Mouse (Mus musculus): ENCODE results near the gene Tnfsf13b. TPM values are rescaled to one million over a fixed set of nuclear protein-coding genes. Genes with fewer than 3 reads are reported as not detected.

Gene Tnfsf13b
- polyA plus RNA-seq, 1 experiment from 2014 or later, result 0.15 TPM

- 70% methylated on average over 7 of the region's 7 CpGs for WGBS (ENCODE audit: insufficient replicate concordance)
- Histone ChIP-seq H3K4me1 (no peaks in the 10 kb centered on the region), H3K27ac (no peak overlapping the region), H3K4me3 (no peak overlapping the region), H3K9ac (no peak overlapping the region), H3K4me2 (no peak overlapping the region), H3K27me3 (replicated peaks) (peaks cover 27% of the 10 kb centered on the region), H3K36me3 (no peaks in the 10 kb centered on the region), H3K9me3 (replicated peaks) (no peaks in the 10 kb centered on the region)
- no peak for ATAC-seq
Measured at GRCm38 (mm10) chr8:10004115-10004514, 2.2 kb upstream of the Tnfsf13b start.

GRCm38 (mm10) chr8:10006986-10007659 is 856 bp downstream of the Tnfsf13b start:
- Histone ChIP-seq H3K4me2 (peak overlapping the region; percentile 55), H3K4me3 (peak overlapping the region; percentile 26), H3K4me1 (no peaks in the 10 kb centered on the region), H3K9ac (no peak overlapping the region), H3K27me3 (replicated peaks) (peaks cover 27% of the 10 kb centered on the region), H3K9me3 (replicated peaks) (no peaks in the 10 kb centered on the region), H3K36me3 (no peaks in the 10 kb centered on the region), H3K27ac (no peak overlapping the region)
- no peak for ATAC-seq
- WGBS (ENCODE audit: insufficient replicate concordance), result 8% methylated on average over 29 of the region's 29 CpGs

- H3K9ac ChIP-seq, result no peak overlapping the region
- H3K27ac ChIP-seq, result no peak overlapping the region
- WGBS (ENCODE audit: insufficient replicate concordance), result 36% methylated on average over 6 of the region's 6 CpGs
- peaks cover 27% of the 10 kb centered on the region for H3K27me3 ChIP-seq (replicated peaks)
- ATAC-seq, result no peak
- H3K36me3 ChIP-seq, result no peaks in the 10 kb centered on the region
- H3K4me3 ChIP-seq, result no peak overlapping the region
- no peak overlapping the region for H3K4me2 ChIP-seq
- H3K9me3 ChIP-seq (replicated peaks), result no peaks in the 10 kb centered on the region
- no peaks in the 10 kb centered on the region for H3K4me1 ChIP-seq
Measured at GRCm38 (mm10) chr8:10007660-10008028, 1.4 kb downstream of the Tnfsf13b start.

- no peaks in the 10 kb centered on the region for H3K27me3 ChIP-seq (replicated peaks)
- H3K4me1 ChIP-seq, result no peaks in the 10 kb centered on the region
- H3K4me3 ChIP-seq, result no peak overlapping the region
- no peak overlapping the region for H3K9ac ChIP-seq
- no peak overlapping the region for H3K27ac ChIP-seq
- no peaks in the 10 kb centered on the region for H3K9me3 ChIP-seq (replicated peaks)
- no peak overlapping the region for H3K4me2 ChIP-seq
- ATAC-seq, result no peak
- no peaks in the 10 kb centered on the region for H3K36me3 ChIP-seq
- WGBS (ENCODE audit: insufficient replicate concordance), result 54% methylated on average over 1 of the region's 1 CpGs
Measured at GRCm38 (mm10) chr8:10016252-10016651, 10.0 kb downstream of the Tnfsf13b start.

GRCm38 (mm10) chr8:10017231-10017630 is 11.0 kb downstream of the Tnfsf13b start:
- H3K27me3 ChIP-seq (replicated peaks), result no peaks in the 10 kb centered on the region
- no peak overlapping the region for H3K9ac ChIP-seq
- WGBS (ENCODE audit: insufficient replicate concordance), result 78% methylated on average over 3 of the region's 3 CpGs
- H3K27ac ChIP-seq, result no peak overlapping the region
- H3K4me1 ChIP-seq, result no peaks in the 10 kb centered on the region
- H3K4me2 ChIP-seq, result no peak overlapping the region
- no peaks in the 10 kb centered on the region for H3K9me3 ChIP-seq (replicated peaks)
- H3K4me3 ChIP-seq, result no peak overlapping the region
- H3K36me3 ChIP-seq, result no peaks in the 10 kb centered on the region
- no peak for ATAC-seq

- no peak overlapping the region for H3K4me2 ChIP-seq
- no peak overlapping the region for H3K9ac ChIP-seq
- no peak overlapping the region for H3K27ac ChIP-seq
- no peaks in the 10 kb centered on the region for H3K4me1 ChIP-seq
- no peaks in the 10 kb centered on the region for H3K27me3 ChIP-seq (replicated peaks)
- H3K36me3 ChIP-seq, result no peaks in the 10 kb centered on the region
- no peak overlapping the region for H3K4me3 ChIP-seq
- ATAC-seq, result no peak
- 50% methylated on average over 8 of the region's 8 CpGs for WGBS (ENCODE audit: insufficient replicate concordance)
- H3K9me3 ChIP-seq (replicated peaks), result no peaks in the 10 kb centered on the region
Measured at GRCm38 (mm10) chr8:10030320-10031060, 24.2 kb downstream of the Tnfsf13b start.

- H3K27ac ChIP-seq, result no peak overlapping the region
- WGBS (ENCODE audit: insufficient replicate concordance), result 64% methylated on average over 9 of the region's 9 CpGs
- H3K36me3 ChIP-seq, result no peaks in the 10 kb centered on the region
- no peak overlapping the region for H3K4me2 ChIP-seq
- no peaks in the 10 kb centered on the region for H3K27me3 ChIP-seq (replicated peaks)
- no peaks in the 10 kb centered on the region for H3K9me3 ChIP-seq (replicated peaks)
- no peaks in the 10 kb centered on the region for H3K4me1 ChIP-seq
- no peak overlapping the region for H3K9ac ChIP-seq
- H3K4me3 ChIP-seq, result no peak overlapping the region
- ATAC-seq, result no peak
Measured at GRCm38 (mm10) chr8:10031177-10031576, 24.9 kb downstream of the Tnfsf13b start.

- H3K27me3 ChIP-seq (replicated peaks), result no peaks in the 10 kb centered on the region
- no peaks in the 10 kb centered on the region for H3K4me1 ChIP-seq
- no peak overlapping the region for H3K9ac ChIP-seq
- no peaks in the 10 kb centered on the region for H3K9me3 ChIP-seq (replicated peaks)
- no peak for ATAC-seq
- H3K4me2 ChIP-seq, result no peak overlapping the region
- H3K4me3 ChIP-seq, result no peak overlapping the region
- H3K27ac ChIP-seq, result no peak overlapping the region
- WGBS (ENCODE audit: insufficient replicate concordance), result 38% methylated on average over 3 of the region's 3 CpGs
- no peaks in the 10 kb centered on the region for H3K36me3 ChIP-seq
Measured at GRCm38 (mm10) chr8:10040866-10041265, 34.6 kb downstream of the Tnfsf13b start.

- no peaks in the 10 kb centered on the region for H3K36me3 ChIP-seq
- H3K9ac ChIP-seq, result no peak overlapping the region
- WGBS (ENCODE audit: insufficient replicate concordance), result 45% methylated on average over 13 of the region's 13 CpGs
- no peak overlapping the region for H3K4me3 ChIP-seq
- ATAC-seq, result no peak
- no peaks in the 10 kb centered on the region for H3K27me3 ChIP-seq (replicated peaks)
- H3K4me1 ChIP-seq, result no peaks in the 10 kb centered on the region
- no peak overlapping the region for H3K4me2 ChIP-seq
- no peaks in the 10 kb centered on the region for H3K9me3 ChIP-seq (replicated peaks)
- H3K27ac ChIP-seq, result no peak overlapping the region
Measured at GRCm38 (mm10) chr8:10043842-10044510, 37.7 kb downstream of the Tnfsf13b start.

GRCm38 (mm10) chr8:10045743-10046142 is 39.5 kb downstream of the Tnfsf13b start:
- no peaks in the 10 kb centered on the region for H3K36me3 ChIP-seq
- H3K4me1 ChIP-seq, result no peaks in the 10 kb centered on the region
- no peak overlapping the region for H3K9ac ChIP-seq
- no peak overlapping the region for H3K4me2 ChIP-seq
- ATAC-seq, result no peak
- no peaks in the 10 kb centered on the region for H3K27me3 ChIP-seq (replicated peaks)
- H3K27ac ChIP-seq, result no peak overlapping the region
- no peaks in the 10 kb centered on the region for H3K9me3 ChIP-seq (replicated peaks)
- H3K4me3 ChIP-seq, result no peak overlapping the region
- 48% methylated on average over 1 of the region's 1 CpGs for WGBS (ENCODE audit: insufficient replicate concordance)

GRCm38 (mm10) chr8:10049162-10049561 is 42.9 kb downstream of the Tnfsf13b start:
- Histone ChIP-seq H3K9me3 (replicated peaks) (no peaks in the 10 kb centered on the region), H3K9ac (no peak overlapping the region), H3K36me3 (no peaks in the 10 kb centered on the region), H3K4me2 (no peak overlapping the region), H3K4me1 (no peaks in the 10 kb centered on the region), H3K4me3 (no peak overlapping the region), H3K27ac (no peak overlapping the region), H3K27me3 (replicated peaks) (no peaks in the 10 kb centered on the region)
- WGBS (ENCODE audit: insufficient replicate concordance), result 61% methylated on average over 8 of the region's 8 CpGs
- no peak for ATAC-seq

- H3K4me2 ChIP-seq, result no peak overlapping the region
- no peaks in the 10 kb centered on the region for H3K9me3 ChIP-seq (replicated peaks)
- H3K4me1 ChIP-seq, result no peaks in the 10 kb centered on the region
- 35% methylated on average over 3 of the region's 3 CpGs for WGBS (ENCODE audit: insufficient replicate concordance)
- no peaks in the 10 kb centered on the region for H3K27me3 ChIP-seq (replicated peaks)
- no peak overlapping the region for H3K4me3 ChIP-seq
- no peaks in the 10 kb centered on the region for H3K36me3 ChIP-seq
- ATAC-seq, result no peak
- no peak overlapping the region for H3K9ac ChIP-seq
- no peak overlapping the region for H3K27ac ChIP-seq
Measured at GRCm38 (mm10) chr8:10051576-10051975, 45.3 kb downstream of the Tnfsf13b start.

Data from liver, embryonic 12.5 days (tissue).